Mouse (Mus musculus) heart, postnatal 10 days (tissue): Measurements from ENCODE around the gene Vmn2r2. TPM values are rescaled to one million over a fixed set of nuclear protein-coding genes. Genes with fewer than 3 reads are reported as not detected.

Source experiments
- DNase-seq, 2 experiments: peaks; one replicate each; pipeline ENCODE4 v3.0.0; 2021
- intact Hi-C: fragments of 180-260 bp; cut with DNase I; formaldehyde crosslinking; loops from one replicate; pipeline ENCODE4 v1.15.1; 2025
- total RNA-seq, 2 experiments: library from RNA; stranded (reverse); gene quantifications; 2 replicates each; pipeline ENCODE4 v1.2.3; 2021

Gene Vmn2r2
- total RNA-seq, result not detected

DNA sequence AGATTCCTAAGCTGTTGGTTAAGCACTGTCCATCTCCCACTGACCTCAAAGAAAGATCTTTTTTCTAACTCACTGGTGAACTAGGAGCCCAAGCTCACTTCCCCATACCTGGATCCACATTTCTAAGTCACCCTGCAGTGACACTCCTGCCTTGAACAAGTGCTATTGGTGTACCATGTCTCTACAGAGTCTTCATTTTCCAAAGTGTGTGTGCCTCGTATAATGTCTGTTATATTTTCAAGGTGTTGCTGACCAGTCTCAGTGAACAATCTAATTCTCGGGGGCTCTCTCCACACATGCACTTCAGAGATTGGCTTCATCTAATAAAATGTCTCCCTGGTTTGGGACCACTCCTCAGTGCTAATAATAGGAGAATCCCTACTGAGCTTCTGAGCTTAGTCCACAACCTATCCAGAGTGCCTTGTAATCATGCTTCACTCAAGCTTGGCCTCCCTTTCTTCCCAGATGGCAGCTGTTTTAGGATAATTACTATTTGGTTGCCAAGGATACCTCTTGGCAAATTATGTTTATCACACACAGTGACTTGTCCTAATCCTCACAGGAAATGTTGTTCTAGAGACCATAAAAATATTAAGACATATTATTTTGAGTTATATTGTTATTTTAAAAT, at the start of gene Vmn2r2:
Gene Vmn2r2 (minus strand): TSS at position 51 of the 631 bp plus-strand sequence.
- no peak for DNase-seq
- intact Hi-C loops, result no loop called here

DNA sequence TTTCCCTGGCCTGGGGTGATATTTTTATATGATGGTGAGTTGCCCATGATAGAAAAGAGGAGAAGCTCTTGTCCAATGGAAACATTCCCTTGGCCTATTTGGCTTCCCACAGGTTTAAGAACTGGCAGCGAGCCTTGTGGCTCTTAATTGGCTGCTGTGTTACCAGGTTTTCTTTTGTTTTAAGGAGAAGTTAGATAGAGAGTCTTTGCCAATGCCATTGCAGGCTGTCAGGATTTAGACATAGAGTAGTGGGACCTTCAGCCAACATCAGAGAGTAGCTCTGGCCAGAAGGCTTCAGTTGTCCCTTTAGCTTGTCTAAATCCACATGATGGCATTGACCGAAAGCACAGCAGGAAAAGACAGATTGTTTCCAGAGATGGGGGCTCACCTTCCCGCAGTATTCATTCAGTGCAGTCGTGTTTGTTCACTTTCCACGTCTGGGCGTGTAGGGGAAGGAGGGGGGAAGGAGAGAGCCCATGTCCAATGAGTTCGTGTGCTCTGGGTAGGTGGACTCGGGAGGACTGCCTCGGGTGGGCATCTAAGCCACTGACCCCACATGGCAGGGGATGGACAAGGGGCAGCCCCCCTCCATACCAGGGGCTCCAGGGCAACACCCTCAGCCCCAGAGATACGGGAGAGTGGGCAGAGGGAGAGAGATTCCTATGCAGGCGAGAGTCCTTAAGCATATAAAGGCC, 28.2 kb downstream of the Vmn2r2 start:
- peak in 1 of 2 experiments; percentile 4 for DNase-seq
- intact Hi-C loops, result no loop called here

DNA sequence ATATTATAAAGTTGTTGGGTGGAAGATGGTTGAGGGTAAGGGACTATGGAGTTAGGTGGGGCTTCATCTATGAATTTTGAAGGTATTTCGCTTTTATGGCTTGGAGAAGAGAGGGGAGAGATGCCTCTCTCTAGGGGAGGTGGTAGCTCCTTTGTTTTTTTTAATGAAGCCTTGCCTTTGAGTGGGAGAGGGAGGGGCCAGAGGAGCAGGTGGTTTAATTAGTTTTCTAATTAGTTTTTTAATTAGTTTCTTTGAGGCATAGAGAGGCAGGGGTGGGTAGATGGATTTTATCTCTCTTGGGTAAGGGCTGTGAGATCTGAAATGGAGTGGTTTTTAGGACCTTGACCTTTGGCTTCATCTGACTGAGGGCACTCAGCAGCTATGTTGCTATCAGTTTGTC, 29.0 kb downstream of the Vmn2r2 start:
- intact Hi-C loops, result no loop called here
- no peak for DNase-seq

DNA sequence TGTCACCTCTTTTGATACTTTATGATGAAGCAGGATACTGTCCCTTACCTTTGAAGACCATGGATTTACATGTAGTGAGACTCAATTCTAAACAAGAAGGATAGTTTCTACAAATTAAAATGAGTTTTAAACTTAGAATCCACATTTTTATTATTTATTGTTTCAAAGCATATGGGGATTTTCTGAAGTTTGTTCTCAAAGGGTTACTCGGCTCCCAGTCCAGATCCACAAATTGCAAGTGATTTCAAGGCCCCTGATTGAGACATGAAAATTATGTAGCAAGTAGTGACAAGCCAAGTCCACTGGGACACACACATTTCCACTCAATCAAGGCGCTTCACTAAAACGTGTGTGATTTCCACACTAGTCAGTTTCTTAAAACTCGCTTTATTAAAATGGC, 60.5 kb downstream of the Vmn2r2 start, which contains the start of gene Vmn2r1:
Gene Vmn2r1 (plus strand): TSS at position 301 of the 400 bp plus-strand sequence.
- no peak for DNase-seq
- intact Hi-C loops, result no loop called here

Other genes starting within 250 kb of the Vmn2r2 start
- under 1 TPM in 1 of 2 experiments, not detected in 1; 0.55 TPM for gene Plch1, start 242.5 kb downstream of the Vmn2r2 start, total RNA-seq
- 1 to 10 TPM; 6.3 to 6.7 TPM for gene E130311K13Rik, start 212.5 kb downstream of the Vmn2r2 start, total RNA-seq
- 10 to 100 TPM in 1 of 2 experiments, 1 to 10 TPM in 1; 9.6 to 10.9 TPM for gene Slc33a1, start 177.2 kb downstream of the Vmn2r2 start, total RNA-seq
- 10 to 100 TPM; 27.5 to 30.1 TPM for gene Gmps, start 165.8 kb downstream of the Vmn2r2 start, total RNA-seq
- gene Vmn2r1, start 60.4 kb downstream of the Vmn2r2 start, total RNA-seq, result under 1 TPM; 0.10 to 0.12 TPM
- not detected for gene Vmn2r3, start 147.8 kb upstream of the Vmn2r2 start, total RNA-seq